Mouse (Mus musculus): ENCODE results near the gene Grtp1.

GRCm38 (mm10) chr8:13224426-13224825 is 24.0 kb upstream of the Grtp1 start:
- TF ChIP-seq POLR2A (IDR thresholded peaks at IDR 0.05; ENCODE audit: control insufficient read depth, low read depth, low read length) = no peak
- no peak for TF ChIP-seq CTCF (IDR thresholded peaks at IDR 0.05; ENCODE audit: control insufficient read depth, insufficient read depth, insufficient replicate concordance, low read depth, low read length)

All from testis, adult 2 months (tissue).